Mouse (Mus musculus): ENCODE measurements around the gene Gm17482.
"Not testable (repeated sequence)": the region's sequence is repeated elsewhere in the genome, so short reads cannot be mapped to it uniquely, and the experiment has no call there.

Gene Gm17482

DNA sequence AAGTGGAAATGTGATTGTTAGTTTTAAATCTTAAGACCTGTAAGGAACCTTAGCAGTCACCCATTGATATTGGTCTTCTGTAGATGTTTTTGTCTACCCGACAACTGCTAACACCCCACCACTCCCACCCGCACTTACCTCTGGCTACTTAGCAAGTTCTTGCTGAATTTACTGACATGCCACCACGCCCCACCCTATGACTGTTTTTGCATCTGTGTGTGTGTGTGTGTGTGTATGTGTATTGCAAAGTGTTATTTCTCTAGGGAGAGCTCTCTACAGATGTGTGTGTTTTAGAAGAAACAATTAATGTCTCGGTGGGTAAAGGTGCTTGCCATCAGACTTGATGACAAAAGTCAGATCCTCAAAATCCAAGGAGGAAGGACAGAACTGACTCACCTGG is at the start of gene Gm17482:
Gm17482 (plus strand) TSS at position 301 of the 400 bp plus-strand sequence.
- no peak for DNase-seq (ENCODE audit: low spot score)

GRCm38 (mm10) chr6:115178826-115179225 is 48.3 kb upstream of the Gm17482 start:
- DNase-seq (ENCODE audit: low spot score), result no peak

DNA sequence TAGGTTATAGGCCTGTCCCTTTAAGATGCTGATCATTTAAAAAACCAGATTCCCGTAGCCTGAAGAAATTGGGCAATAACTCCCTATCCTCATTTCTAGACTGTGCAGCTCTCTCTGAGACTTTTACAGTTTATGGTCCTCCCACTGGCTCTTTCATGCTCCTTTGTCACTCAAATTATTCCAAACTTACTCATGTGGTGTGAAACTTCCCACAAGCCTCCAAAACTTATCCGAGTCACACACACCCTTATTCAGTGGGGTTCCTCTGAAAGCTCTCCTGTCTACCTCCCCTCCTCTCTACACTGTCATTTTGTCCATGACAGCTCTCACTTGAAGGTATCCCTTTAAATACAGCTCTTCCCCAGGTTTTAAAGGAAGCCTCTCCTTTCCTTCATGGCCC is 46.0 kb upstream of the Gm17482 start:
- no peak for DNase-seq (ENCODE audit: low spot score)

GRCm38 (mm10) chr6:115191111-115191510 is 36.0 kb upstream of the Gm17482 start:
- DNase-seq (ENCODE audit: low spot score), result no peak

- no peak for DNase-seq (ENCODE audit: low spot score)
Observed at GRCm38 (mm10) chr6:115200753-115201152, 26.4 kb upstream of the Gm17482 start.

GRCm38 (mm10) chr6:115203029-115203428 is 24.1 kb upstream of the Gm17482 start:
- no peak for DNase-seq (ENCODE audit: low spot score)

DNA sequence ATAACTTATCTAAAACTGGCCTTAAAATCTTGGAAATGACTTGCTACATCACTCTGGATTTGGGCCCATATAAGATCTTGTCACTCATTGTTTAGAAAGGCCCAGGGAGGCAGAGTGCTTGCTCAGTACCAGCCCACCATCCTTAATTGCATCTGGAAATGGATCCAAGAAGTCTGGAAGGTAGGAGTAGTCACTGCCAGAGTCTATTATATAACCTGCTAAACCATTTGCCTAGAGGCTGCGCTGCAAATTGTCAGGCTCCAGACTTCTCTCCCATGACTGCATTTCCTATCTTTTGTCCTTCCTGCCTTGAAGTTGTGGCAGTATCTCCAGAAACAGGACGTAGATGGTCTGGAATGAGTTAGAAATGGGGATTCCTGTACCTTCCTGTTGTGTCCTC is 17.0 kb upstream of the Gm17482 start:
- no peak for DNase-seq (ENCODE audit: low spot score)

- no peak for DNase-seq (ENCODE audit: low spot score)
Observed at GRCm38 (mm10) chr6:115210820-115211219, 16.3 kb upstream of the Gm17482 start.

DNA sequence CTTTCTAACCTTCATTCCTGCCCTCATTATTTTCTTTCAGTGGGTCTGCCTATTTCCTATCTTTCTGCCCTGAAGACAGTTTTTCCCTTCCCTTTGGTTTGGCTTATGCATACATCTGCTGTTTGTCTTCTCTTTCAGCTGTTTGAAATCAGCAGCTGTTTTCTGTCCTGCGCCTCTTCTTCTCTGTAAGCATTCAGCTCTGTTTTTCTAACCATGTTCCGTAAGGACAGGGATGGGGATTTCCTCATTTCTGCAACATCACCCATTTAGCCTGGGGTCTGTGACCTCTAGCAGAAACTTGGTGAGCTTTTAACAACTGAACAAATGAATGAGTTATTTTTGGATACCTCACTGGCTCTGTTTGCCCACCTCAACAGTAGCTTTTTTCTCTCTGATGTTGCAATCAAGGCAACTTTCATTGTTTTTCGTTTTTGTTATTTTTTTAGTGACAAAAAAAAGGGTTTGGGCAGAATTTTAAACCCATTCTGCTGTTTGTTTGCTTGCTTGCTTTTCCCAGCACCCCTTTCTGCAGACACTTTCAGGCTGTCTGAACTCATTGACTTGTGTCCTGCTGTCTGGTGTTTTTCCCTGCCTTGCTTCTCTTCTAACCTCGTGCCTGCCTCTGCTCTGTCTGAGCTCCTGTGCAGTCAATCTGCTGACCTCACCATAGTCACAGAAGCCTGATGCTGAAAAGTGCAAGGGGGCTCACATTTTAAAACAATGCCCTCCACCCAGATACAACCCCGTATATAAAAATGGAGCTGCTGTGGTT is 14.8 kb upstream of the Gm17482 start:
- DNase-seq (ENCODE audit: low spot score), result no peak

- no peak for DNase-seq (ENCODE audit: low spot score)
Observed at GRCm38 (mm10) chr6:115213129-115213528, 14.0 kb upstream of the Gm17482 start.

- DNase-seq (ENCODE audit: low spot score), result no peak
Observed at GRCm38 (mm10) chr6:115221215-115221641, 5.9 kb upstream of the Gm17482 start.

GRCm38 (mm10) chr6:115225519-115225918 is 1.6 kb upstream of the Gm17482 start:
- DNase-seq (ENCODE audit: low spot score), result no peak

GRCm38 (mm10) chr6:115227529-115227928 is 386 bp downstream of the Gm17482 start:
- DNase-seq (ENCODE audit: low spot score), result peak; percentile 27

DNA sequence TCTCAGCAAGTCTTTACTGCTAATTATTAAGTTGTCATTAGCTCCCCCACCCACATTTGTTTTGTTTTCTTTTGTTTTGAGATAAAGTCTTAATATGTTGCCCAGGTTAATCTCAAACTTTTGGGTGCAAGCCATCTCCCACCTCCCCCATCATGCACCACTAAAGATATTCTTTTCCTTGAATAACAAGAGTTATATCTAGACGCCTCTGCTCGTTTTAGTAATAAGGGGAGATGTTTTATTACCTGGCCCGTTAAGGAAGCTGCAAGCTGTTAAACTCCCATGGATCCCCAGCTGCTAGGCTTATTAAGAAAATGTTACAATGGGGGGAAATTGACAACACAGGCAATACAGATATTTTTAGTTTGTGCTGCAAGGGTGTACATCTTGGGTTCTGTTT is 3.4 kb downstream of the Gm17482 start:
- no peak for DNase-seq (ENCODE audit: low spot score)

DNA sequence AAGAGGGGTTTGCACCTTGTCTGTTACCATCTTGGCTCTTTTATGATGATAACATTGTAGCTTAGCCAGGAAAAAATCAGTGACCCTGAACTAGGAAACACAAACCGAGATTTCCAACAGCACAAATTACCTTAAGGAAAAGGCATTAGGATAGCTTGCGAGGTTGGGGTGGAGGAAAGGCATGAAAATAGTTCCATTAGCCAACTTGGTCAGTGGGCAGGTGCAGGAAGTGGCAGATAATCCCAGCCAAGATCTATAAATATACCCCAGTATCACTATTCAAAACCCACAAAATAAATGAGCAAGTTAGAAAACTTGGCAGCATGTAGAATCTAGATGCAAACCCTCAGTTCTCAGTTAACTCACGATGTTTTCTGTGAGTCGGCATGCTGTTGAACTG is 4.7 kb downstream of the Gm17482 start:
- DNase-seq (ENCODE audit: low spot score), result no peak

DNA sequence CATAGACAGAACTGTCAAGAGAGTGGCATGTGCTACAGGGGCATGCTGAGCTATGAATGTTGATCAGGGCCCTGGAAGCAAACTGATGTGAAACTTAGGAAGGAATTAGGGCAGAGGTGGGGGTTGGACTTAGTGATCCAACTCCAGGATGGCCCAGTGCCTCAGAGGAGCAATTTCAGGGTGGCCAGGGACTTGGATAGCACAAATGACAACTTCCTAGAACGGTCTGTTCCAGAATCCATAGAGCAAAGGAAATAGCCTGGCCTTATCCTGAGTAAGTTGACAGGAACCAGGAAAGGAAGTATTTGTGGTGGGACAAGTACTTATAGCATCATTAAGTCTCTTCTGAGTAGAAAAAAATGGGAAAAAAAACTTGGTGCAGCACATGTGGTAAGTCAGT is 5.4 kb downstream of the Gm17482 start:
- no peak for DNase-seq (ENCODE audit: low spot score)

- no peak for DNase-seq (ENCODE audit: low spot score)
Observed at GRCm38 (mm10) chr6:115238031-115239027, 11.2 kb downstream of the Gm17482 start.

- no peak for DNase-seq (ENCODE audit: low spot score)
Observed at GRCm38 (mm10) chr6:115239335-115239734, 12.2 kb downstream of the Gm17482 start.

DNA sequence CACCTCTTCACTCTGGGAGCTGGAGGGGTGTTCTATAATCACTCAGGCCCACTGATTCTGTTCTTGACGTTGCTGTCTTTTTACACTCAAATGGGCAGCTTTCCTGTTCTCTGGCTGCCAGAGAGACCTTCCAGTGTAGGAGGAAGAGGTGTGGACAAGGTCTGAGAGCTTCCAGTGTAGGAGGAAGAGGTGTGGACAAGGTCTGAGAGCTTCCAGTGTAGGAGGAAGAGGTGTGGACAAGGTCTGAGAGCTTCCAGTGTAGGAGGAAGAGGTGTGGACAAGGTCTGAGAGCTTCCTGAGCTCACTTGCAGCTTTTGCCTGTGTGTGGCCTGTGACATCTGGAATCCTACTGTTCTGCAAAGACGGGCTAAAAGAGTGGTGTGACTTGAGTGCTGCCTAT is 13.3 kb downstream of the Gm17482 start:
- not testable (repeated sequence) for DNase-seq (ENCODE audit: low spot score)

GRCm38 (mm10) chr6:115241131-115241699 is 14.1 kb downstream of the Gm17482 start:
- DNase-seq (ENCODE audit: low spot score), result no peak

GRCm38 (mm10) chr6:115241939-115242338 is 14.8 kb downstream of the Gm17482 start:
- DNase-seq (ENCODE audit: low spot score), result no peak

DNA sequence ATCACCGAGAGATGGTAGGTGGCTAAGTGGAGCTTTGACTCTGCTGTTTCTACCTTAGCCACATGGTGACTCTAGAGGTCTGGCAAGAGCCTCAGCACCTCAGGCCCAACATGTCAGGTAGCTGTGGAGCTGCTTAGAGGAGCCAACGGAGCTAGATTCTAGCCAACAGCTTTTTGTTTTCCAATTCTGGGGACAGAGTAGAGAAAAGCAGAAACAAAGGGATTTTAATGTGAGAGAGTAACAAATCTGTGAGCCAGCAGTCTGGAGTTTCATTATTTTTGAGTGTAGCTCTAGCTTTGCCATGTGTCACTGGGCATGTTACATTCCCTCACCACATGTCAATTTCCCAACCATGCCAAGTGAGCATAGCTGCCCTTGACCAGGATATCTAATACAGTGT is 17.1 kb downstream of the Gm17482 start:
- DNase-seq (ENCODE audit: low spot score), result no peak

All from c-Kit-positive CD71-positive TER-119-positive erythroid progenitor cells, embryonic 14.5 days (primary cell).